Mouse (Mus musculus) kidney, adult 11 months (tissue): ENCODE data around the gene Mettl25.
A peak's percentile ranks its signal among the peaks of the same experiment; 100 is the strongest.

Experiments
- DNase-seq: peaks from one replicate; pipeline ENCODE4 v3.0.0; 2022

Mettl25 gene

DNA sequence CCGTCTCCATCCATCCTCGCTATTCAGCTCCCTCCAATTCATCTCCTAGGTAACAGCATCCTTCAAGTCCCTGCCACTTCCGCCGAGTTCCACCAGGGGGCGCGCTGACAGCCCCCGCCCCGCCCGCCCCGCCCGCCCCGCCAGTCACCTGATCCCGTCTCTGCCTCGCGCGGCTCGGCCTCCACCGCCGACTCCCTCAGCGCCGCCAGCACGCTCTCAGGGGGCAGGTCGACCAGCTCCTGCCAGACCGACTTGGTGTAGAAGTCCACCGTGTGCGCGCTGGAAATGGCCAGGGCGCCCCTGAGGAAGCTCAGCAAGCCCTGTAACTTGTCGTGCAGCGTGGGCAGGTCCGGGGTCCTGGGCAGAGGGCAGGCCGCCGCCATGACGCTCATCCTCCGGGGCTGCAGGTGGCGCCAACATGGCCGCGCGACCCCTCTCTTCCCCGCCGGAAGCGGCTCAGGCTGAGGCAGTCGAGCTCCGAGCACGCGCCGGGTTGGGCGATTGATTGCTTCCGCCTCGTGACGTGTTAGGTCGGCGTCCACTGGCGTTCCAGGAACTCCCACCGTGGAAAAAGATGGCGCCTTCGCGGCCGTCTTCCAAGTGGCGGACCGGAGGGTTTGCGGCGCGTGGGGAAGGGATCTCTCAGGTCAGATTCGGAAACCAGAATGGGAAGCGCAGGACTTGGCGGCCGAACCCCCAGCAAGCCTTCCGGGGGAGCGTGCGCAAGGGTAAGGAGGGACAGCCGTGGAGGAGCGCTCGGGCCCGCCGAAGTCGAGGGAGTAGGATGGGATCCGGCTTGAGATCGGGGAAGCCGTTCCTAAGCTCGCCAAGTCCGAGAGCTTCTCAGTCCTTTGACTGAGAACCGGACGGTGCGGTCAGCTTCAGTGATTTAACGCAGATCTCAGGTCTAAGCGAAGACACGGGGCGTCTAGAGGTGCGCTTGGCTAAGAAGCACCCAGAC is at the start of gene Mettl25, which contains the start of gene Ccdc59:
Gene Mettl25, minus strand, starts transcription at position 453 of the 961 bp plus-strand sequence.
Gene Ccdc59, plus strand, starts transcription at position 140 of the 961 bp plus-strand sequence.
- DNase-seq: peak; percentile 95

DNA sequence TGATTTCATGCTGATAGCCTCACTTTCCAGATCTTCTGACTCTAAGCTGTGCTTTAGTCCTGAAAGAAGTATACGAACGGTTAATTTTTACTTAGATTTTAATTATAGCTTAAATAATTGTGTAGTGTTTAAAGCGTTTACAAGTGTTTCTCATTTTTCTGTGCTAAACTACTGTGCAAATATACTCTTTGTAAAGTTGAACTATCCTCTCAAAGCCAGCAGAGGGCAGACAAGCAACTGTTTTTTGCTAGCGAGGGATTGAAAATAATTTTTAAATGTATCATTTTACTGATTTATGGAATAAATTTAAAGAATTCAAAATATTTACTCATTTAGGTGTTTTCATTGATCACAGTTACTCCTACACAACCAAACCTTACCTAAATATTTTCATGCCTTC is 26.1 kb upstream of the Mettl25 start:
- DNase-seq: no peak

DNA sequence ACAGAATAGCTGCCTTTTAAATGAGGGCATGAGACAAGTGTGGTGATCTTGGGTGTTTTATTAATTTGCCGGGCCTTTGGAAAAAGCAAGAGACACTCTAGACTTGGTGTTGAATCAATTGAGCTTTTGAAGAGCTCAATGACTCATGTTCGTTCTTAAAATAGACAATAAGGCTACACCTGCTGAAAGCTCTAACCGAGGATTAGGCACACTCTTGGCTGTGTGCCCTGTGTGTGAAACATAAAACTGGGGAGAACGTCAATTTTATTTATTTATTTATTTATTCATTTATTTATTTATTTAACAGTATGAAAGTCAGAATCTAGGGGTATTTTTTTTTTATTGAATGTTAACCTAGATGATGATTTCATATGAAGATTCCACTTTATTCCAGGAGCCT is 10.0 kb upstream of the Mettl25 start:
- no peak for DNase-seq

DNA sequence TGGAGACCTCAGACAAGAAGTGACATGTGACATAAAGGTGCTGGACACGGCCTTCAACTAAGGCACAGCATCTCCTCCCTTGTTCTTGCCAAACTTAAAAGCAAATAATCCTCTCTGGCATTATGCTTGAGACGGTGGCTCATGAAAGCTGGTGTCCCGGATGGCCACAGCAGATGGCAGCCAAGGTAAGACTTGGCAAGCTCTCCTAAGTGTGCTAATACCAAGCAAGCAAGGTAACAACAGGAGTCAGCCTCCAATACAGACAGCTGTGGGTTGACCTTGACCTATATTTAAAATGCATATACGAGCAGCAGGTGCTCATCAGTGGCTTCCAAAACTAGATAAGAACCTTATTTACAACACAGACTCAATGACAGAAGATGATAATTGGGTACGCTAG is 9.1 kb upstream of the Mettl25 start:
- no peak for DNase-seq

DNA sequence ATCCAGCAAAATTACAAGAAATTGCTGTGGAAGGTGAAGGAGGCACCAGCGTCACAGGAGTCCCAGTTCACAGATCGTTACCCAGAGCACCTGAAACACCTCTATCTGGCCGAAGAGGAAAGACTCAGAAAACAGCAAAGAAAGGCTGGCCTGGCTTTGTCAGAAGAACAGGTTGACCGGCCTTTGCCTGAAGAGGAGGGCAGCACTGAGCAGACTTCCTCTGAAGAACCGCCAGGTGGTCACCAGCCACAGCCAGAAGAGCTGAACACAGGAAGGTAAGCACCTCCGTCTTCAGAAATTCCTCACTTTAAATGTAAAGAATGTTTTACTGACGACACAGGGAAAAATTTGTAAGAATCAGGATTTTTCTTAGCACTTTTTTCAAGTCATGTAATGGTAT is 1.4 kb upstream of the Mettl25 start:
- no peak for DNase-seq

DNA sequence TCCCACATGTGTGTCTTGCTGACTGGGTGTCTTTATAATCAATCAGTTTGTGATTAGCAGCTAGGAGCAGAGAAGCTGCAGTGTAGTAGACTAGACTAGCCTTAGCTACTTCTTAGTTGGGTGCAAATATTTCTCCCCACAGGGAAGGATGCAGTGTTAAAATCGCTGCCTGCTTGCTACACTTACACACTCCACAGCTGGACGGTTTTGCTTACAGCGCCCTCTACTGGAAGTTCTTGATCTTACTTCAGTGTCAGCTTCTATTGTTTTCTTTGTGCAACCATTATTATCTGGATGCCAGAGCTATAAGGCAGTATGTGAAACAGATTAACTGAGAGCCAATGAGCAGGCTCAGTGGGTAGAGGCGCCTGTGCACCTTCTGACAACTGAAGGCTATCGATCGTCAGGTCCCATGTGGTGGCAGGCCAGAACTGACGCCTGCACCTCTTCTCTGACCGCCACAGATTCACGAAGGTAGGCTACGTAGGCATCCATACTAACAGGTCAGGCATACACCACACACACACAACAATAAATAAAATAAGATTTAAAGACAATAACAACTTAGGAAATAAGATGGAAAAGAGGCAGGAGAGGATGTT is 6.5 kb downstream of the Mettl25 start:
- DNase-seq: no peak

DNA sequence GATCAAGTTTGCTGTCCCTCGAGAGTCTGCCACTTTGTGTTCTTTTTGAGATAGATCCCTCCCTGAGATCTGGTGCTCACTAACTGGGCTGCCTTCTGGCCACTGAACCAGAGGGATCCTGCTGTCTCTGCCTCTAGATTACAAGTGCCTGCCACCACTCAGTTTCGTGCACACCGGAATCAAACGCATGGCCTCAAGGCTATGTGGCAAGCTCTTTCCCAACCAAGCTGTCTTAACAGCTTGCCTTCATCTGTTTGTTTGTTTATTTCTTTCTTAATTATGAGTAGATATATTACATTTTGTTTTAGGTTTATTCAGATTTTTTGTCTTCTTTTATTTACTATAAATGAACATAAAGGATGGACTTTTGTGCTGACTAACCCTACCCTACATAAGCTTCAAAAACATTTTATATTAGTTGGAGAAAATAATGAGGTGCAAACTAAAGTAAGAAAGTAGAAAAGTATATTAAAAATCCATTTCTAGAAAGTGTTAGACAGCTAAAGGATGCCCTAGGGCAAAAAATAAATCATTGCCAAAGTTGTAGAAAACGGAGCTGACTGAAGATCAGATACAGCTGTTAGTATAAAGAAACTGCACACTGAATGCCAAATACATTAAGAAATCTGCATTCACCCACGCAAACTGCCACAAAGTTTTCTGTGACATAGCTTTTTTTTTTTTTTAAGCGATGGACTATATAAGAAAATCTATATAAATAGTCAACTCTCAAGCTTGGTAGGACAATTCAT is 34.7 kb downstream of the Mettl25 start:
- no peak for DNase-seq

DNA sequence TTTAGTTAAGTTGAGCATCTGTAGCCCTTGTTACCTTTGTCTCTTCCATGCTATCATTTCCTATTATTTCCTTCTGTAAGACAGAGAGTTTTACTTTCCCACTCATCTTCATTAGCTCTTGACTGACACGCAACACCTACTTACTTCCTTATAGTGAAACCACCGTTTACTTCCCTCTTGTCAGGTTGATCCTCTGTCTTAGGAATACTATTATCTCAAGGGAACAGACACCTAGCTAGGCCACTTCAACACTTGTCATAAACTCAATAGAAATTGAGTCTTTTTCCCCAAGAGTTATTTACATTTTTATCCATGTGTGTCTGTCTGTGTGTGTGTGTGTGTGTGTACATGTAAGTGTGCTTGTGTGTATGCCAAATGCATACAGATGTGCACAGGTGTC is 37.7 kb downstream of the Mettl25 start:
- DNase-seq: no peak

DNA sequence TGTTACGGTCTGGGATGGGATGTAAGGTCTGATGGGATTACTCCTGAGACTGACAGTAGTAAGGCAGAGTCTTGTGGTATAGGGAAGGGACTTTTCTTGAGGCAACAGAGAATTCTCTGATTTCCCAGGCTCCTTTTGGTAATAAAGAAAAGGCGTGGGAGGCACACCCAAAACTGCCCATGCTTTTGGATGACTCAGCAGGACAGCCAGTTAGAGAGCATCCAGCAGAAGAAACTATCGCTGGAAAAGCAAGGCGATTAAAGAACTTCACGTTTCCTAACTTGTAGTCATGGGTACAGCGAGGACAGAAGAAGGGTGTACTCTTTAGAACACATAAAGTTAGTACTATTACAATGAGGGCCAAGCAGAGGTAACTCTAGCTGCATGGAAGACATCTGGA is 39.0 kb downstream of the Mettl25 start:
- no peak for DNase-seq

DNA sequence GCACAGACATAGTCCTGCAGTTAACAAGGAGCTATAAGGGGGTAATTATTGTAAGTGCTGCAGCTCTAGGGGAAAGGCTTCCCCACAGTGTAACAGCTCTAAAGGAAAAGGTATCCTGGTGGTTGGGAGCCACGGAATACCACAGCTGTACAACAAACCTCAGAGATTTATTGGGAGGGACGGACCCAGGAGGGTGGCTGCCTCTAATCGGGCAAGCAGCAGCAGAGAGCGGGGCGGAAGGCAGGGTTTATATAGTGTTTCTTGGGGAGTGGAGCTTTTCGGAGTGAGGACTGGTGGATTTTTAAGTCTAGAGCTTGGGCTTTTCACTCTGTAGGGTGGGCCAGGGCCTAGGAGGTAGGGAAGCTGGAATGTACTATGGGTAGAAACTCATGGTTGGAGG is 40.0 kb downstream of the Mettl25 start:
- no peak for DNase-seq

DNA sequence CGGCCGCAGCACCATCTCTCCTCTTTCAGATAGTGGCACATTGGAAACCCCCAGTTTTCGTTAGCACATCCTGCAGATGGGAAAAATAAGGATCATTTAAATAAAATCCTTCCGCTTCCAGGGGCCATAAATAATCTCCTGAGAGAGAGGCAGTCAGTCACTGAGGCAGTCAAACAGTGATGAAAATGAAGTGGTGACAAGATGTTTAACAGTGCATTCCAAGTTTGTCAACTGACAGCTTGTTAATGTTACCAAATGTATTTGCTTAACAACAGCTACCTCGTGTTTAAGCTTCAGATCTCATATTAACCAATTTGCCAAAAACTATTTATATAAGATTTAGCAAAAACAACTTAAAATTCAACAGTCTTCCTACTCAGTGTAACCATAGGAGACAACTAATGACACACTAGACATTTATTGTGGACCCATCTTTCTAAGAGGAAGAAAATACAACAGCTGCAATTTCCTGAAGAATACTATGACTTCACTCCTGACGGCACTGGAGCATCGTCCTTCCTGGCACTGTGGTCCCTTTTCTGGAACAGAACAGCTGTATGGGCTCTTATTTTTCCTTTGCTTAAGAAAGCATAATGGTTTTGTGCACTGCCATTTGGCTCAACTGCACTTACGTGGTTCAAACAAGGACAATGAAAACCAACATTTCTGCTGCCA is 43.8 kb downstream of the Mettl25 start:
- DNase-seq: no peak

DNA sequence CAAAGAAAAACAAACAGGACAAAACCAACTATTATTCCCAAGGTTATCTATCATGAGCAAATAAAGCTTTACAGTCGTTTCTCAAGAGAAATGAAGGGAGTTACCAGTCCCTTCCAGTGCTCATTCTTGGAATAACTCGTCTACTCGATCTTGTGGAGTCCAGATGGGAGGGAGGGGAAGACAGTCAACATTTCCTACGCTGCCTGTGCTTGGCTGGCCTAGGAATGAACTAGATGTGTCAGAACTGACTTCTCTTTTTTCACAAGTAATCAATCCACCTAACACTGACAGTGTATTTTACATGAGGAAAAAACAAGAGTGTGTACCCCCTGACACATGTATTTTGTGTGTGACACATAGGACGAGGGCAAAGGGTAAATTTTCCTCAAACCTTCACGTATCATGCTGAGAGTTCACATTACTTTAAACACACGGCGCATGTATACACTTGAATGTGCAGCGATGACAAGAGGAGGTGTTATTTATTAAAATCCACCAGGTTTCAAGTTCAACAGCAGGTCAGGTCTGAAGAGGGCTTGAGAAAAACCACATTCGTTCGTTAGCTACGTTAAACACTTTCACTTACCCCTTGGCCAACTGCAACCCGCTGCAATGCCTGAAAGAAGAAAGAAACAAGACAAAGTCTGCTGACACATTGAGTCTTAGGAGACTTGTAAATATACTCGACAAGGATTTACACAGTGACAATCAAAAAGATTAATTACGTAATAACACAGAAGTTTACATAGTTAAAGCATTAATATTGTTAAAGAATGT is 47.2 kb downstream of the Mettl25 start:
- no peak for DNase-seq

DNA sequence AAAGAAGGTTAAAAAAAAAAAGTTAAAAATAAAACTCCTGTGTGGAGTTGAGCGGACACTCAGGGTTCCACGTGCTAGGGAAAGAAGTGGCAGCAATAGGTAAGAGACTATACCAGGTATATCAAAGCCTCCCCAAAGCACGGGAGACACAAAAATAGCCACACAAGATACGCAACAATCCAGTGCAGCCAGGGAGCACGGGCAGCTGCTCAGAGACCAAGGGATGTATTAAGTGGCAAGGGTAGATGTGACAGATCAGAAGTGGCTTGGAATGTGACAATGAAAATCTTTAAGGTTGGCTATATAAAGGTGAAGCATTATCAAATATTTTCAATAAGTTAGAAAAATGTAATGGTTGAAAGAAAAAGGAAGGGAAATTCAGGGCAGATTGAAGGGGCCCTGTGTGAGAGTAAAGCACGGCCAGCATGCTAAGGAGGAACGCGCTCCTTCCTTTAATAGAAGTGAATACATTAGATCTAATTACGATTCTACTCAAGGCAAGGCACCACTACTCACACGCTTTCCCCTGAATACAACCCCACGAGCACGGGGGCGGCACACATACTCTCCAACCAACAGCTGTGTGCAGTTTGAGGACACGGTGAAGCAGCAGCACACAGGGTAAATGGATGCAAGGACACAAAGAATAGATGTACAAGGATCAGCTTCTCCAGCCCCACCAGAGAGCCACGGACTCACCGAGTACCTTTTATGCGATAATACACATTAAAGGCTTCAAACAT is 52.3 kb downstream of the Mettl25 start:
- DNase-seq: no peak

DNA sequence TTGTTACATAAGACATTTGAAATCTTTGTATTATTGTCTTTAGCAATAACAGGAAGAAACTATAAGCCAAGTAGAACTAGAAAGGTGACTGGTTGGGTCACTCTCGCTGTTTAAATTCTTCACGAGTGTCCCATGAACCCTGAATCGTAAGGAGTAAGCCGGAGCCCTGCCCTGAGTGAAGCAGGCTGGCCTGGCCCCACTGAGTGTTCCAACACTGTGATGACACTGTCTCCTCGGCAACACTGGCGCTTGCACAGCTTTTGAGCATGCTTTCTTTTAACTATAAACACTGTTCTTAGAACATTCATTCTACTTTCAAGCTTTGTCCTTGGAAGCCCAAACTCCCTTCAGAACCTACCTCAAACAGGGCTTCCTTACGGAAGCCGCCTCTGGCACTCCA is 57.4 kb downstream of the Mettl25 start:
- no peak for DNase-seq

DNA sequence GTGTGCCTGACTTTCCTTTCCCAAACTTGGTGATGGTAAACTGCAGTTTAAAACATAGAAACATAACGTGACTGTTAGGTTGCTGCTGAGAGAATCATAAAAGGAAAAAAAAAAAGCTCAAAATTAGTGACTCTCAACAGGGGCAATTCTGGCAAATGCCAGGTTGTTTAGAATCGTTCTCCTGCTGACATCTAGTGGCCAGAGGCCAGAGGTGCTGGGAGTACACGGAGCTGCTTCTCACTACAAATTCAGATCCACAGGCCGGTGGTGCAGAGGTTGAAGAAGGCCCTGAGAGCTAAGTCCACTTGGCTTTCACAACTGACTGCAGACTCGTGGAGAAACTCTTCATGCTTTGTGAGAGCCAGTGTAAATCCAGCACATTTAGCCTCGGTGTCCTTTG is 66.8 kb downstream of the Mettl25 start:
- peak; percentile 80 for DNase-seq

DNA sequence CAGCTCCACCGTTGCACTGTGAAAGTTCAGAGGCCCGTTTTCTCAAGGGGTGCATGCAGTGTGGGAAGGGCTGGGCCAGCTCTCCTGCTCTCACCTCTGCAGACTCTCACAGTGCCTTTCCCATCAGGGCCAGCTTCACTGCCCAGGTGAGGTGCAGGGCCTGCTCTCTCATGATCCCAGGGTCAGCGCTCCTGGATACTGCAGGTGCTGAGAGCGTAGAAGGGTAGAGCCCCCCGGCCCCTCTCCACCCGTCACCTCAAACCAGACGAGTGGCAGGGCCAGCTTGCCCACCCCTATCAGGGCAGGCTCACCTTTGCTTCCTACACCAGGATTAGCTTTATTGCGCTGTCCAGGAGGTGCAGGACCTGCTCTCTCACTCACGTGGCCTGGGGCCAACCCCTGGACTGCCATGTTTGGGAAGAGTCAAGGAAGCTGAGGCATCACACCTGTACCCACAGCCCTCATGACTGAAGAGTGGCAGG is 68.3 kb downstream of the Mettl25 start:
- DNase-seq: no peak

DNA sequence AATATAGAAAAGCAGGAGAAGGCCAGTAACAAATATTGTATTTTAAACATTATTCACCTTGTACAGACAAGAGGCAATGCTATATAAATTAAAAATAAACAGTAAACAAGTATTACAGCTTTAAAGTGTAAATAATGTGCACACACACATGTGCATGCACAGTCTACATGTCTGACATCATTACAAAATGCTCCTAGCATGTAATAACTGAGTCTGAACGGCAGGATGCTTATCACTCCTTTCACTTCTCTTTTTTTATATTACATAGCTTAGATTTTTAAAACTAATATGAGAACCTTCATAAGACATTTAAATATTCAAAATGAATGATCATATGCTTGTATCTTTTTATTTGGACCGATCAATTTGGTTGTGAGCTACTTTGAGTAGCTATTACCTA is 77.2 kb downstream of the Mettl25 start:
- no peak for DNase-seq

DNA sequence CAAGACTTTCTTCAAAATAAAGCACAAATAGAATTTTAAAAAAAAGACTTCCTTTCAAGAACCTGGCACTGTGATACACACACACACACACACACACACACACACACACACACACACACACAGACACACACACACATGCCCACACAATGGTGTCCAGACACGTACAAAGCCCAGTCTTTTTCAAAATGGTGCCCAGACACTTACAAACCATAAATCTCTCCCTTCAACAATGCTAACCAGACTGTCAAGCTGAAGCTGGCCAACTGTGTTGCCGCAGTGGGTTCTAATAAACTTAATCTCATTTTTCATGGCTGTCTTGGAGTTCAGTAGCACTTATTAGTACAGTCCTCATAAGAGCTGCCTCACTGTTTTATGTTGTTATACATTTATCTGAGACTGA is 80.7 kb downstream of the Mettl25 start:
- no peak for DNase-seq

DNA sequence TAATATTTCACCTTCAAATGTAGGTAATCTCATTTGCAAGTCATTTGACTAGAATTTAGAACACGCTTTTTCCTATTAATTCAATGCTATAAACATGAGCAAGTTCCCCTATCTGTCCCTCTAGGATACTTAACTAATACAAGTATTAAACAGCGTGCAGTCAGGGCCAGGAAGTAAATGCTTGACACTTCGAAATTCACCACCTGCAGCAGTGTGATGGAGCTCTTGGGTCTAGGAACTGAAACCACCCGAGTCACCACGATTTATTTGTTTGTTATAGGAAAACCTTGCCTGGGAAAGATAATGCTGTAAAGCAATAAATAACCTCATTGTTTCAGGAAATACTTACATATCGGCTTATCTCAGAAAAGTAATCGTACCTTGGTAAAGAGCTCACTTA is 81.1 kb downstream of the Mettl25 start:
- no peak for DNase-seq

DNA sequence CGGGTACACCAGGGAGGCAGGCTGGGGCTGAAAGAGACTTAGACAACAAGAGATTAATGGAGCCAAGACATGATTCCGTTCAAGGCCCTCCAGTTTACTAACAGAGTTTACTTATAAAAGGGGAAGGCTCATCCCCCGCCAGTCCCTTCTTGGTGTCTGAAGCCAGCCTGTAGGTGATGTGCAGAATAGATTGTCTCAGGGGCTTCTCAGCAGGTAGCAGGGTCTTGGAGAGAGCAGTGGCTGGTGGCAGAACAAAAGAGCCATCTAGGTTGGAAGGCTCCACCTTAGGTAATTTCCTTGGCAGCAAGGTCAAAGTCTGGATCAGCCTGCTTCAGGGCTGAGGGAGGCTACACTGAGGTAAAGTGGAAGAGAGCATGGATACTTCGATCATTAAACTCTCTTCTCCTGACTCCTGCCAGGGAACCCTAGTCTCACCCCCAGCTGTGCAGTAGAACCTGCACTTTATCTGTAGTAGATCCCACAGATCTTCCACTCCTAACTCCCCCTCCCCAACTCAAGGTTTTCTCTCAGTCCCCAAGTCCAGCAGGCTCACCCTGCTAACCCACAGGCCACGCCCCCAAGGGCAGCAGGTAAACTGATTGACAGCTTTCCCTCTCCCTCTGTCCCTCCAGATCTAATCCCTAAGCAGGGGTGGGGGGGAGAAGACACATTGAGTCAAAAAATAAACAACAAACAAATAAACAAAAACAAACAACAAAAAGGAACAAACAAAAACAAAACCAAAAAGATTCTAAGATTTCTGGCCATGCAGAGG is 87.2 kb downstream of the Mettl25 start:
- DNase-seq: no peak
